Mouse (Mus musculus) myocyte (in vitro differentiated cells): ENCODE measurements around the gene Gldc. TPM values are rescaled to one million over a fixed set of nuclear protein-coding genes. Genes with fewer than 3 reads are reported as not detected.

Experiments
- H3K27me3 ChIP-seq: one replicate; pipeline ENCODE4 v1.6.1; 2011; ENCODE audit not compliant: control insufficient read depth, insufficient read depth, insufficient read length
- H3K36me3 ChIP-seq: one replicate; pipeline ENCODE4 v1.6.1; 2011; ENCODE audit not compliant: control insufficient read depth, insufficient read depth
- H3K4me2 ChIP-seq: one replicate; pipeline ENCODE4 v1.6.1; 2011; ENCODE audit warnings: low read depth, control low read depth
- H3K4me3 ChIP-seq: one replicate; pipeline ENCODE4 v1.5.1; 2011; ENCODE audit warnings: mild to moderate bottlenecking, control low read depth, moderate library complexity
- H3K79me2 ChIP-seq: one replicate; pipeline ENCODE4 v1.6.1; 2011; ENCODE audit not compliant: control insufficient read depth, insufficient read depth
- H3ac ChIP-seq: one replicate; pipeline ENCODE4 v1.6.1; 2011; ENCODE audit not compliant: control insufficient read depth, insufficient read length
- CEBPB ChIP-seq: IDR thresholded peaks from 2 replicates; pipeline ENCODE4 v1.6.1; 2011; ENCODE audit warnings: mild to moderate bottlenecking, moderate library complexity; ENCODE audit not compliant: poor library complexity, insufficient read depth, severe bottlenecking
- E2F4 ChIP-seq: IDR thresholded peaks from one replicate; pipeline ENCODE4 v1.6.1; 2011; ENCODE audit warnings: mild to moderate bottlenecking, control low read depth, moderate library complexity; ENCODE audit not compliant: insufficient read depth
- MAX ChIP-seq: IDR thresholded peaks from one replicate; pipeline ENCODE4 v1.6.1; 2011; ENCODE audit warnings: low read depth, mild to moderate bottlenecking, control low read depth
- MYOD1 ChIP-seq, 3 experiments: IDR thresholded peaks; one replicate each; pipeline ENCODE4 v1.6.1; 2011; ENCODE audit warnings: control low read depth in 2 of 3, low read depth in 2 of 3, mild to moderate bottlenecking in 2 of 3, moderate library complexity in 1 of 3; ENCODE audit not compliant: insufficient read length in 2 of 3, control insufficient read depth in 1 of 3
- MYOG ChIP-seq, 3 experiments: IDR thresholded peaks; one replicate each; pipeline ENCODE4 v1.6.1; 2011; ENCODE audit warnings: control low read depth in 2 of 3, low read depth in 2 of 3, mild to moderate bottlenecking in 2 of 3; ENCODE audit not compliant: insufficient read length in 2 of 3, control insufficient read depth in 1 of 3, insufficient read depth in 1 of 3
- POLR2A ChIP-seq: IDR thresholded peaks from one replicate; pipeline ENCODE4 v1.6.1; 2011; ENCODE audit warnings: low read depth, mild to moderate bottlenecking, control low read depth, moderate library complexity; ENCODE audit not compliant: insufficient read length
- POLR2AphosphoS2 ChIP-seq: IDR thresholded peaks from one replicate; pipeline ENCODE4 v1.6.1; 2011; ENCODE audit warnings: low read depth, control low read depth; ENCODE audit not compliant: insufficient read length
- REST ChIP-seq: IDR thresholded peaks from one replicate; pipeline ENCODE4 v1.6.1; 2011; ENCODE audit warnings: mild to moderate bottlenecking, control low read depth, moderate library complexity; ENCODE audit not compliant: insufficient read depth, insufficient read length
- SRF ChIP-seq: IDR thresholded peaks from one replicate; pipeline ENCODE4 v1.6.1; 2011; ENCODE audit warnings: low read depth; ENCODE audit not compliant: control insufficient read depth, insufficient read length
- TCF12 ChIP-seq: IDR thresholded peaks from one replicate; pipeline ENCODE4 v1.6.1; 2011; ENCODE audit warnings: mild to moderate bottlenecking, control low read depth; ENCODE audit not compliant: poor library complexity, insufficient read depth, severe bottlenecking
- TCF3 ChIP-seq: IDR thresholded peaks from one replicate; pipeline ENCODE4 v1.6.1; 2011; ENCODE audit warnings: low read depth, control low read depth; ENCODE audit not compliant: insufficient read length
- USF1 ChIP-seq: IDR thresholded peaks from one replicate; pipeline ENCODE4 v1.6.1; 2011; ENCODE audit warnings: low read depth, mild to moderate bottlenecking, control low read depth, moderate library complexity
- polyA plus RNA-seq: library from polyadenylated mRNA; unstranded; fragments of >200 nt; fragmentation: generic; extraction: Trizol; gene quantifications from one replicate; pipeline ENCODE4 v1.2.1, GENCODE M21; 2012; ENCODE audit warnings: missing spikeins

Gene Gldc
- polyA plus RNA-seq, 1 experiment: 1.1 TPM

DNA sequence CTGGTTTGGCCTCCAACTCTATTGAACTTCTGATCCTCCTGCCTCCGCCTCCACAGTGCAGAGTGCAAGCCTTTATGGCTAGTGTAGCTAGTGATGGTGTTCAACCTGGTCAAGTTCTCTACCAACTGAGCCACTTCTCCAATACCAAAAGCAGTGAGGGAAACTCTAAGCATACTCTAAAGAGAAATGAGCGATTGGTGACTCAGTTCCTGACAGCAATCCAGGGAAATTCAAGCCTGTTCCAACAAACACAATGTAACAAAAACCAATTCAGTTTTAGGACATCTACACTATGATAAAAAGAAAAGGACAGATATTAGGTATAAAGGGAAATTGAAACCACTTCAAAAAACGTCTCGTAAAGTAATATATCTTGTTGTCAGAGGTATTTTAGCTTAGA lies 27.9 kb downstream of the Gldc start:
- no peak for TF ChIP-seq TCF3
- no peaks in the 10 kb centered on the region for H3K79me2 ChIP-seq
- no peaks in the 10 kb centered on the region for H3K27me3 ChIP-seq
- no peak overlapping the region for H3ac ChIP-seq
- H3K4me3 ChIP-seq: no peak overlapping the region
- H3K36me3 ChIP-seq: no peaks in the 10 kb centered on the region
- no peak overlapping the region for H3K4me2 ChIP-seq

DNA sequence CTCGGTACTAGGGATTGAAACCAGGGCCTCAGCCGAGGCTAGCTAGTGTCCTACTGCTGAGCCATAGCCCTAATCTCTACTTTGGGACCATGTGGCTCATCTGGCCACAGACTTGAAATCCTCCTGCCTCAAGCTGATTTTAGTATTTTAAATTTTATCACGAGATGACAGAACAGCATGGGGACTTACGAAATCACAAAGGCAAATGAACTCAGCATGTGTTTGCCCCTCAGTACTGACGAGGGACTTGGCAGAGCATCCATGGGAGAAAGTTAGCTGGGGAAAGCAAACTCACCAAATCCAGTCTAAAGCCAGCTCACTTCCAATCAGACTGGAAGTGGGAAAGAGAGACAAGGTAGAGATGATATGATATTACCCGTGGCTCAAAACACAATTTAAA lies 28.5 kb downstream of the Gldc start:
- no peak overlapping the region for H3ac ChIP-seq
- no peaks in the 10 kb centered on the region for H3K36me3 ChIP-seq
- TF ChIP-seq POLR2AphosphoS2 (no peak), POLR2A (no peak), E2F4 (no peak), SRF (no peak), TCF3 (no peak), MAX (no peak), CEBPB (no peak), MYOD1 (IDR thresholded peaks at IDR 0.05; ENCODE audit: control insufficient read depth in 1 of 3, insufficient read length in 2 of 3, low read depth in 2 of 3) (no peak), USF1 (no peak), TCF12 (no peak), MYOG (IDR thresholded peaks at IDR 0.05; ENCODE audit: control insufficient read depth in 1 of 3, insufficient read depth in 1 of 3, insufficient read length in 2 of 3, low read depth in 2 of 3) (no peak), REST (no peak)
- H3K79me2 ChIP-seq: no peaks in the 10 kb centered on the region
- H3K4me3 ChIP-seq: no peak overlapping the region
- no peak overlapping the region for H3K4me2 ChIP-seq
- H3K27me3 ChIP-seq: no peaks in the 10 kb centered on the region

DNA sequence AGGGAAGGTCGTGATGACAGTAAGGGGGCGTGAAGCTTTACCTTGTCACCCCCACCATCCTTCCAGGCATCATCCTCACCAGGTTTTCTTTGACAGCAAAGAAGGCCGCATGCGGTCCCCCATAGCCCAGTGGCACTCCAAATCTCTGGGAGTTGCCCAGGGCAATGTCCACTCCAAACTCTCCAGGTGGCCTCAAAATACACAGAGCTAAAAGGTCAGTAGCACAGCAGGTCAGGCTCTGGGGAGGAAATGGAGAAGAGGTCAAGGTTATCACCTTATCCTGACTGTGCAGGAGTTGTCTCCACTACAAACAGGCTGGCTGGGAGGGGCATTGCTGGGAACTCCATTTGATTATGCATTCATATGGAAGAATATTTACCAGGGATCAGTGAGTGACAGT lies 30.1 kb downstream of the Gldc start:
- no peaks in the 10 kb centered on the region for H3K27me3 ChIP-seq
- no peaks in the 10 kb centered on the region for H3K79me2 ChIP-seq
- no peak overlapping the region for H3K4me3 ChIP-seq
- no peak overlapping the region for H3K4me2 ChIP-seq
- TF ChIP-seq POLR2AphosphoS2: no peak
- no peak for TF ChIP-seq TCF12
- TF ChIP-seq MAX: no peak
- TF ChIP-seq TCF3: no peak
- no peak for TF ChIP-seq E2F4
- no peak for TF ChIP-seq SRF
- no peak for TF ChIP-seq MYOD1 (IDR thresholded peaks at IDR 0.05; ENCODE audit: control insufficient read depth in 1 of 3, insufficient read length in 2 of 3, low read depth in 2 of 3)
- TF ChIP-seq CEBPB: no peak
- TF ChIP-seq MYOG (IDR thresholded peaks at IDR 0.05; ENCODE audit: control insufficient read depth in 1 of 3, insufficient read depth in 1 of 3, insufficient read length in 2 of 3, low read depth in 2 of 3): no peak
- no peak for TF ChIP-seq USF1
- TF ChIP-seq POLR2A: no peak
- TF ChIP-seq REST: no peak
- H3ac ChIP-seq: no peak overlapping the region
- H3K36me3 ChIP-seq: no peaks in the 10 kb centered on the region

DNA sequence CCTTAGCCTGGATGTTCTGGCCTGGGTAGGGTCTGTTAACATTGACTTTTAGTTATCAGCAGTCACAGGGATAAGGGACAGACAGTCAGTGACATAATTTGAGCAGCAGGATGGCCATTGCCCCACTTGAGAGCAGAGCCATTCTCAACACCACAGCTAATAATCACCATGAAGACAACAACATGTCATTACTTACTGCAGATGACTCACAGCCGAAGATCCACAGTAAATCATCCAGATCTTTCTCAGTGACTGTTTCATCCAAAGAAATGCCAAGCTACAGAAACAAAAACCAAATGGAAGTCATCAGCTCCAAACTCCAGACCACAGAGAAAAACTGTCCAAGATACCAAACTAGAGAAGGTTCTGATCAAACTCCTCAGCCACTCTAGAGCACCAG lies 38.9 kb downstream of the Gldc start:
- TF ChIP-seq MYOG (IDR thresholded peaks at IDR 0.05; ENCODE audit: control insufficient read depth in 1 of 3, insufficient read depth in 1 of 3, insufficient read length in 2 of 3, low read depth in 2 of 3) (no peak), MYOD1 (IDR thresholded peaks at IDR 0.05; ENCODE audit: control insufficient read depth in 1 of 3, insufficient read length in 2 of 3, low read depth in 2 of 3) (no peak), MAX (no peak), USF1 (no peak), TCF12 (no peak), CEBPB (no peak), SRF (no peak), REST (no peak), POLR2A (no peak), E2F4 (no peak)
- H3K79me2 ChIP-seq: no peaks in the 10 kb centered on the region
- H3K27me3 ChIP-seq: no peaks in the 10 kb centered on the region
- no peaks in the 10 kb centered on the region for H3K36me3 ChIP-seq
- no peak overlapping the region for H3ac ChIP-seq
- peak overlapping the region; percentile 57 for H3K4me2 ChIP-seq
- no peak overlapping the region for H3K4me3 ChIP-seq

GRCm38 (mm10) chr19:30128177-30128576 lies 47.1 kb downstream of the Gldc start:
- TF ChIP-seq REST (no peak), MYOD1 (IDR thresholded peaks at IDR 0.05; ENCODE audit: control insufficient read depth in 1 of 3, insufficient read length in 2 of 3, low read depth in 2 of 3) (no peak), POLR2A (no peak), TCF12 (no peak), E2F4 (no peak), TCF3 (no peak), USF1 (no peak), POLR2AphosphoS2 (no peak), MYOG (IDR thresholded peaks at IDR 0.05; ENCODE audit: control insufficient read depth in 1 of 3, insufficient read depth in 1 of 3, insufficient read length in 2 of 3, low read depth in 2 of 3) (no peak)
- Histone ChIP-seq H3K27me3 (no peaks in the 10 kb centered on the region), H3ac (no peak overlapping the region), H3K79me2 (no peaks in the 10 kb centered on the region), H3K36me3 (no peaks in the 10 kb centered on the region), H3K4me2 (no peak overlapping the region), H3K4me3 (no peak overlapping the region)
